Mouse (Mus musculus): ENCODE results near the gene Hnf4a.

DNA sequence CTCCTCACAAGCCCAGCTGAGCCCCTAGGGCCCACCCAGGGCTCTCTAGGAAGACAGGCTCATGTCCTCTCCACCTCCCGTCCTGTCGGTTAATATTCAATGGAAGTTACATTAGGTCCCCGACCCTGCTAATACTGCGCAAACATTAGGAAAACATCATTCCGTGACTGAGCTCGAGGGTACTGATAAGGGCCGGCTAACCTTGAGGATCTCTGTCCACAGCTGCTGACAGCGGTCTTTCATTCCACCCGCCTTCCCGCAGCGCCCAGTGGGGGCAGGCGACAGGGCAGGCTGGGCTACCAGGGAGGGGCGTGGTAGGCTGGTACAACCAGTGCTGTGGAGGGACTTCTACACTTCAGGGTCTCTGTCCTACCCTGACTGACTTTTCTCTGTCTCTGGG, 48.8 kb downstream of the Hnf4a start:
- TF ChIP-seq CTCF (conservative IDR thresholded peaks at IDR 0.05 in 1 of 2, IDR thresholded peaks at IDR 0.05 in 1 of 2; ENCODE audit: low read depth in 2 of 2, low read length in 2 of 2): no peak
- TF ChIP-seq CHD1 (IDR thresholded peaks at IDR 0.05; ENCODE audit: low read depth, low read length): no peak
- TF ChIP-seq GABPA (IDR thresholded peaks at IDR 0.05; ENCODE audit: insufficient replicate concordance, low read depth, low read length): no peak
- TF ChIP-seq ZNF384 (IDR thresholded peaks at IDR 0.05; ENCODE audit: low read depth, low read length): no peak
- TF ChIP-seq EP300 (IDR thresholded peaks at IDR 0.05; ENCODE audit: low read length): no peak
- TF ChIP-seq POLR2A (IDR thresholded peaks at IDR 0.05; ENCODE audit: low read depth, low read length): no peak
